Mouse (Mus musculus) layer of hippocampus, adult 8-10 months (tissue): ENCODE measurements at regions not wholly inside any gene's neighbourhood (a gene's known extent, or its start where the extent isn't known, plus 50 kb on each side); places are given as distances from the start of the nearest gene placed in this dataset.
"Not testable (repeated sequence)": the region's sequence is repeated elsewhere in the genome, so short reads cannot be mapped to it uniquely, and the experiment has no call there.

Source experiments
- DNase-seq, 2 experiments: peaks; one replicate each; pipeline ENCODE4 v3.0.0; 2022; ENCODE audit warnings: low spot score in 2 of 2

GRCm38 (mm10) chr19:59516957-59517356 lies 58.8 kb downstream of the Emx2 start:
- no peak for DNase-seq

- no peak for DNase-seq
Measured at GRCm38 (mm10) chr19:59519156-59519555, 61.0 kb downstream of the Emx2 start.

- DNase-seq, result no peak
Measured at GRCm38 (mm10) chr19:59522176-59522575, 64.0 kb downstream of the Emx2 start.

- DNase-seq, result no peak
Measured at GRCm38 (mm10) chr19:59523356-59523755, 65.2 kb downstream of the Emx2 start.

DNA sequence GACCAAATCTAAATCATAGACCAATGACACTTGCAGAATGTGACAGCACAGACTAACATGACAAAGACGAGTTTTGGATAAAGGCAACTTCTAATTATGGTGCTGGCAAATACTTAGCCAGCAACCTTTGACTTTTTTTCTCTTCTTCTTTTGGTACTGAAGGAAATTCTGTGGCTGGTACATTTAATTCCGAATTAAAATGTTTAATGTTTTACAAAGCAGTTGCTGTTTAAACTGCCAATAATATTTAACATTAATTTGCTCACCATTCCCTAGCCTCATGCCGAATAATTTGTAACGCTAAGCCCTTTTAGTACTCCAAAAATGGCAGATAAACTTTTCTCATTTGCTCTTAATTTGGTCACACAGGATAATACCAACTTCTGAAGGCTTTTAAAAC lies 105.9 kb downstream of the Emx2 start:
- DNase-seq, result no peak

DNA sequence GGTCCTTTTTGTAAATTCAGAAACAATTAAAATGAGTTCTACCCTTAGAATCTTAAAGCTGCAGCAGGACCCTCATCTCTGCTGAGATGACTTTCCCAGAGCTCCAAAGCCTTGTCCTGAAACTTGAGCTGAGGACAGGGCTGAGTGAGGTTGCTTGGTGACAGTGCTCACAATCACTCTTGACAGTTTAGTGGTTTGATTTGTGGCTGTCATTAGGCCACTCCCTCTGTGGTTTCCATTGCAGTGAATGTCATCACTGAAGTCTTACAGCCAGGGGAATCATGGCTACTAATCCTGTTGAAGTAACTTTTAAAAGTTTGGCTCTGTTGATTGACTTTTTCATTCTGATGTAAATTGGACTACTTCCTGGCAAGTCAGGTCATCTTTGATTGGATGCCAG lies 110.7 kb downstream of the Emx2 start:
- no peak for DNase-seq

DNA sequence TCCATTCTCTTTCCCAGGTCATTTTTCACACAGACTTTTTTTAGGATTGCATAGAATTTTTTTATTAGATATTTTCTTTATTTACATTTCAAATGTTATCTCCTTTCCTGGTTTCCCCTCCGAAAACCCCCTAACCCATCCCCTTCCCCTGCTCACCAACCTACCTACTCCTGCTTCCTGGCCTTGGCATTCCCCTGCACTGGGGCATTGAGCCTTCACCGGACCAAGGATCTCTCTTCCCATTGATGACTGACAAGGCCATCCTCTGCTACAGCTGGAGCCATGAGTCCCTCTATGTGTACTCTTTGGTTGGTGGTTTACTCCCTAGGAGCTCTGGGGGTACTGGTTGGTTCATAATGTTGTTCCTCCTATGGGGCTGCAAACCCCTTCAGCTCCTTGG lies 111.4 kb downstream of the Emx2 start:
- DNase-seq, result not testable (repeated sequence)

- DNase-seq, result no peak
Measured at GRCm38 (mm10) chr19:59574346-59574745, 116.2 kb downstream of the Emx2 start.

- no peak for DNase-seq
Measured at GRCm38 (mm10) chr19:59577886-59578285, 119.7 kb downstream of the Emx2 start.

- no peak for DNase-seq
Measured at GRCm38 (mm10) chr19:59579676-59580075, 121.5 kb downstream of the Emx2 start.

- DNase-seq, result no peak
Measured at GRCm38 (mm10) chr19:59585835-59586234, 127.7 kb downstream of the Emx2 start.

DNA sequence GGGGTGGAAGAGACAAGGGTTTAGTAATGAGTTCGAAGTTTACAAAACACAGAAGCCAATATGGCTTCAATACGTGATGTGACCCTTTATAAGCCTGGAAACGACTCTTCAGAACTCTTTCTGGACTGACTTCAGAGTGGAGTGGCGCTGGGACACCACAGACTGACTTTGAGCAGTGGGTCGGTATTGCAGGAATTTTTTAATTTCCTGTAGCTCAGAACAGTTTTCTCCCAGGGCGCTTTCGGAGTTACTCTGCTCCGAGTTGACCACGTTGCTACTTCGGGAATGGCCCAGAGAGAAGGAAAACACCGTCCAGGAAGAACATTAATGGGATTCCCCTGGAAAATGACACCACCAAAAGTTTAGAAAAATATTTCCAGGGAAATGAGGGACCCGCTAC lies 129.1 kb downstream of the Emx2 start:
- no peak for DNase-seq

- DNase-seq, result no peak
Measured at GRCm38 (mm10) chr19:59588068-59588522, 129.9 kb downstream of the Emx2 start.

DNA sequence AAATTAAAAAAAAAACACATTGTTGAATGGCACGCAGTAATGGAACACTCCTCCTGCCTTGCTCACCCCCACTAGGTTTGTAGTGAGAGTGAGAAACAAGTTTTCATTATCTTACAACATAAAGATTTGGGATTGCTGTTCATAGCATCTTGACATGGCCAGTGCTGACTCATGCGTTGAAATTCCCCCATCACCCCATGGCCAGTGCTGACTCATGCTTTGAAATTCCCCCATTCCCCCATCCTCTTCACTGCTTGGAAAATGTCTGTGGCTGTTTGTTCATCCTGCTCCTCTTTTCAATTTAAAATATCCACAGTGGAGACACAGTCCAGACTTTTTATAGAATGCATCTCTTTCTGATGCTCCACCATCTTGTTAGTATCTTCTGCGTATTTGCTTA lies 131.8 kb downstream of the Emx2 start:
- no peak for DNase-seq

GRCm38 (mm10) chr19:59592060-59592459 lies 133.9 kb downstream of the Emx2 start:
- no peak for DNase-seq

GRCm38 (mm10) chr19:59624288-59624795 lies 166.2 kb downstream of the Emx2 start:
- DNase-seq, result no peak

DNA sequence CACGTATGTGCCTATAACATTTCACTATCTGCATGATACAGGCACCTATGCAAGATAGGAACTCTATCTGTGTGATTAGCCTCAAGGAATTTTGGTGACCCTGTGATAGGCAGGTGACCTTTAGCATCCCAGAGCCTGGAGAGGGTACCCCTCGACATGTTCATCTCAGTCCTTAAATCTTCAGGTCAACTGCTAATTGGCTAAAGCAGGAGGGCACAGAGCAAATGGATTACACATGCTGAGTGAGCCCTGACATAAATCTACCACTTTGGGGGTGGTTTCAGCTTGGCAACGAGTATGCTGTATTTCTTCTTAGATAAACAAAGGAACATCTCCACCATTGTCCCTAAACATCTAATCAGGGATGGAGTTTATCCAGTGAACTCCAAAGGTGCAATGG lies 169.5 kb downstream of the Emx2 start:
- DNase-seq, result no peak

DNA sequence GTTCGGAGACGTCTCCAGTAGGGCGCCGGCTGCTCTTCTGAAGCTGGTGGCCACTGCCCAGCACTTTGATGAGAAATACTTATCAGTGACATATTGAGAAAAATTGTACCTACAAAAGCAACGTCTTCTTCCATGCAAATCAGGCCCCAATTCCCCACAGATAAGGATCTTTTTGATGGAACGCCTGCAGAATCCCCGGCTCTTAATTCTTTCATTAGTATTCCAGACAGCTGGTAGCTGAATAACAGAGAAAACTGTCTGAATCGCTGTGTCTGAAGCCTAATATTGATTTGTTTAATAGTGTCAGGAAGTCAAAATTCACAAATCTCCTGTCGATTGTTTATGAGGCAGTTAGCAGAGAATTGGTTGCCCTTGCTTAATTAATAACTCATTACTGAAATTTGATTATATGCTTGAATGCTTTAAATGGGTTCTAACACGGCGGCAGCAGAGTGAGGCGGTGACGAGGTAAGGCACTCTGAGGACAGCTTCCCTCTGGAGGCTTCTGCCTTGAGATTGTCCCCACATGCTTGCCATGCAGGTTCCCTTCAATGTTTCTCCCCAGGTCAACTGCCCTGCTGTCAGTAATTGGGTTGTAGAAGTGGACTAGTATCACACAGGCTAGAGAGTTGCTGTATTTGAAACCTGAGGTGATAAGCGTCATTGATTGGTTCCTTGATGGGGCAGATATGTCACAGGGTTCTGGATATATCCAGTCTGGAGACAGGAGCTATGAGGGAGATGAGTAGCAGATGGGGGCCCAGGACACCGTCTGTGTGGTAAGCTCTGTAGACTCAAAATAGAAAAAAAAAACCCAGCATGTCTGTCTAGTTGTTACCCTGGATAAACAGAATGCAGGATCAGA lies 170.4 kb downstream of the Emx2 start:
- DNase-seq, result no peak

DNA sequence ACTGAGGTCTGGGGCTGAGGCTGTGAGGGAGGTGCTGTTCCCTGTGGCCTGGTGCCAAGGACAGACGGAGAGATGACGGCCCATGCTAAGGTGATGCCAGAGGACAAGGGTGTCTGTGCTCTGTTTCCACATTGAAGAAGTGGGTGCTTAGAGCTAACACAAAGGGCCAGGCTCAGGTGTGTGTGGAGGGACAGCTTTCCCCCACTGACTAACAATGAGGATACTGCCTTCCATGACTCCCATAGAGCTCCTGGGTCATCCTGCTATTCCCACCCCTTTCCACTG lies 170.9 kb downstream of the Emx2 start:
- no peak for DNase-seq

DNA sequence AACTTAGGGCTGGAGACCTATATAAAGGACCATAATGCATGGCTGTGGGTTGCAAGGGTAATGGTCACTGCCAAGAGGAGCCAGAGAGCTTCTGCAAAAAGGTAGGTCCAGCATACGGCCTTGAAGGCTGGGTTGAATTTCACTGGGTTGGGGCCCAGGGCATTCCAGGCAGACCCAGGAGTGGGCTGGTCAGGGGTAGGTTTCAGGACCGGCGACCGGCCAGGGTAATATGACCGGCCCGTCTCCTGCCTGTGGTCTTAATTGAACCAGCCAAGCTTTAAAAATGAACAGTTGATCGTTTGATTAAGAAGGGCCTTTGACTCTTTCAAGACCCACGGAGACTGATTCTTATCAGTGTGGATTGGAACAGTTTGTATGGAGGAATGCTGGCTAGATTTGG lies 171.9 kb downstream of the Emx2 start:
- no peak for DNase-seq

DNA sequence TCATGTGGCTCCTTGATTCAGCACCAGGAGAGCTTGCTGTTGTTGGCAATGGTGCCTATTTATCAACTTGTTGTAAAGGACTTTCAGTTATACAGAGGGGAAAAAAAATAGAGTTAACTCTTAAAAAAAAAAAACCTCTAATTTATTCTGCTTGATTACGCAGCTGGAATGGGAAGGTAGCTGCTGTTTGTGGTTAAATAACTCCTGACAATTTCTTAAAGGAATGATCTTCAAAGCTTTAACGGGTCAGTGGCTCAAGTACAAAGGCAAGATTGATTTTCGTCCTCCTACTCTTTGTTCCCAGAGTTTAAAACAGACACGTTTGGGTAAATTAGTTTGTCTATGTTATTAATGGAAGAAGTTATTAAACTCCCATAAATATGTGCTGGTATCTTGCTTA lies 172.5 kb downstream of the Emx2 start:
- DNase-seq, result no peak

DNA sequence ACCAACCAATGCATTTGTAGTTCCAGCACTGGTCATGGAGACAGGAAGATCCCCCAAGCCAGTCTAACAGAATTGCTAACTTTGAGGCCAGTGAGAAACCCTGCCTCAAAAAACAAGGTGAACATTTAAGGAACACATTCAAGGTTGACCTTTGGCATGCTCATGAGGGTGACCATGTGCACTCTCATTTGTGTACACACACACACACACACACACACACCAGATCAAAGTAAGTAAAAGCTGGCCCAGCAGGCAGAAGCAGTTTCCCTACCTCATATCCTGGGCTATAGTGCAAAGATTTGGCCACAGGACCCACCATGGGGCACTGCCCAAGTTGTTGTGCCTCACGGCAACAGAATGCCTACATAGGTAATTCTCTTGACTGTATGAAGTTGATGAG lies 173.4 kb downstream of the Emx2 start:
- DNase-seq, result no peak

GRCm38 (mm10) chr19:59636271-59636670 lies 178.1 kb downstream of the Emx2 start:
- no peak for DNase-seq

DNA sequence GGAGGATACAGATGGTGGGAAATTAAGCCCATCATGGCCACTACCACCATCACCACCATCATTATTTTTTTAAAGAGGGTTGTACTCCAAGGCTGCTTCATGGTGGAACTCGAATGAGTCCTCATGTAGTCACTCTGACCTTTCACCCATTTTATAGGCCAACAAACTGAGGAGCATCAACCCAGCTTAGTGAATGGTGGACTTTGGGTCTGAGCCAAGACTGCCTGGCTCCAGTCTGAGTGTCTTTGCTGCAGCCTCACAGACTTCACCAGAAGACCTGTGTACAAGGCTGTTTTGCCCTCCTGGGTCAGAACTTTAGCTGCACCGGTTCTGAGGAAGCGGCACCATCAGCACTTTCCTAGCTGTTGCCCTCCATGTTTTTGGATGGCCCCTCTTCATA lies 184.4 kb downstream of the Emx2 start:
- no peak for DNase-seq
